Mouse (Mus musculus): ENCODE results near the gene Vezt.

Gene Vezt

DNA sequence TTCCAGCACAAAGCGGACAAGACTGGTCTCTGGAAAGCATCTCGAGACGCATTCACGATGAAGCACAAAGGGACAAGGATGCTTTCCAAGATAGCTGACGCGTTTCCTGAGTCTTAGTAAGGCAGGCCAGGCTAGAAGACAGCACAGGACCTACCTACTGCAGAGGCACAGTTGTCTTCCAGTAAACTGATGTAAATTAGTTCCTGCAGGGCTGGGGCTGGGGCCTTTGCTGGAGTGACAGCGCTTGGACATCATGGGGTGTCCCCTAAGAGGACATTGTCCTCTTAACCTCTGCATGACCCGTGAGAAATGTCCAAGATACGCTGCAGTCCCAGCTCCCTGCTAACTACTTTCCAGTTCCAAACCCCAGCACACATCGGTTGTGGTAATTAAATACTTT, 66.3 kb downstream of the Vezt start:
- DNase-seq (ENCODE audit: extremely low read depth, insufficient read length, low spot score) = no peak

DNA sequence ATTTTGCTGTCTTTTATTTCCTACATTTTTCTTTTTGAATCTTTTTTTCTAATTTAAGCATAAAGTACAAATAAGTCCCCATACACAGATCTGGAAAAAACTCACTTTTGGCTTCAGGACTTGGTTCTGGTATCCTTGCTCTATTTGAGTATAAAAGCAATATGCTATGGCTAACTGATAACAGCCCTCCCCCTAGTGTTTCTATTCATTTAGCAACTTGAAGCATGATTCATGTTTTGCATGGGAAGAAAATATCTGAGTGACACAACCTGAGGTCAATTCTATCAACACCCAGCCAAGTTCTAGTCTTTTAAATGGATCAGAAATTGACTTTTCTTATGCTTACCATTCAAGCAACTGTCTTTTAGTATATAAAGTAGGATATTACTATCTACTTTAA, 68.1 kb downstream of the Vezt start:
- DNase-seq (ENCODE audit: extremely low read depth, insufficient read length, low spot score) = no peak

DNA sequence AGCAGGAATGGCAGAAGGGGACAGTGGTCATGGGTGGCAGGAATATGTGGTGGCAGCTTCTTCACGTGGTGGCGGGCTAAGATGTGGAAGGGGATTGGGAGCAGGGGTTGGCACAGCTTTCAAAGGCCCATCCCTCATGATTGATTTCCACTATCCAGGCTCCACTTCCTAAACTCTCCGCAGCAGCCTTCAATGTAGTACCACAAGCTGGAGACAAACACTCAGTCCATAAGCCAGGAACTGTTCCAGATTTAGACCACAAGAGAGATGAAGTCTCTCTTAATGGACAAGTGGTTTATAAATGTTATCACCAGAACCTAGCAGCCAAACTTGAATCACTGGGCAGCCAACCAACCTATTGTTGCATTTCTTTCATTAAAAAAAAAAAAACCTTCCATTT, 81.6 kb downstream of the Vezt start:
- DNase-seq (ENCODE audit: extremely low read depth, insufficient read length, low spot score) = no peak

DNA sequence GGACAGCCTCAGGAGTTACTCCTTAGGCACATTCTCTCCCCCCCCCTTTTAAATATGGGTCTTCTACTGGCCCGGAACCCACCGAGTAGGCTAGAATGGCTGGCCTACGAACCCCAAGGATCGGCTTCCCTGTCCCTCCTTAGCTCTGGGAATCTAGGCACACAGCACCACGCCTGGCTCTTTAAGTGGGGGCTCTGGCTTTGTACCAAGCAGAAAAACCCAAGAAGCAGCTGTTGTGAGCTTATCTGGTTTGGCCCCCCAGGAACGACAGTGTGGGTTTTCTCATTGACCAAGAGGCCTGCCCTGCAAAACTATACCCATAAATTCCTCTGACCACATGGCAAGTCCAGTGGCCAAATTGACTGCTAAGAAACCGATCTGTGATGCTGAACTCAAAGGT, 82.1 kb downstream of the Vezt start:
- DNase-seq (ENCODE audit: extremely low read depth, insufficient read length, low spot score) = no peak

DNA sequence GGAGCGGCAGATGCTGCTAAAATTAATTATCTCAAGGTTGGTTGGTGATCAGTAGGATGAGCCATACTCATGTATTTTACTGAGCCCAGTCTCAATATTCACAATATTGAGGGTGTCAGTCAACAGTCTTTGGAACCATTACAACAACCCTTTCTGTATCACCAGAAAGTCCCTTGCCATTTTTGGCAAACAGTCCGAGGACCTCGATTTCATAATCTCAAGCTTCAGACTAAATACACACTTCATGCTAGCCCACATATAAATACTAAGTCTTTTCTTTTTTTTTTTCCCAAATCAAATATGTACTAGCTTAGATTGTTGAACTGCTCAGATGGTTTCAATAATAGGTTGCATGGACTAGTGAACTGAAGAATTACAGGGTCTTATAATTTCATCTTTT, 84.6 kb downstream of the Vezt start:
- DNase-seq (ENCODE audit: extremely low read depth, insufficient read length, low spot score) = no peak

DNA sequence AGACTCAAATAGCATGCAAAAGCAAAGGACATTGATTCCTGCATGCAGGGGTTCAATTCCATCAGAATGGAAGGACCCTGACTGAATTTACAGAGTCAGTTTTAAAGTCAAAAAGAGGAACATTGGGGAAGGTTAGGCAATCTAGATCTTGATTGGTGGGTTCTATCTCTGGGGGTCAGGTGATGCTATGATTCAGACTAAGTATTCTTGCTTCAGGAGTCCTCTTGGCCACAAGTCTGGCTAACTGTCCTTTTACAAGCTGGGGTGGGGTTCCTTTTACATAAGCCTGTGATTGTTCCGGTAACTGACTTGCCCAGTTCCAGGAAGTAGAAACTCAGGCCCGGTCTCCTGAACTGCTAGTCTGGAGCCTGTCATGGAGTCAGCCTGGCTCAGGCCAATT, 85.7 kb downstream of the Vezt start:
- no peak for DNase-seq (ENCODE audit: extremely low read depth, insufficient read length, low spot score)

DNA sequence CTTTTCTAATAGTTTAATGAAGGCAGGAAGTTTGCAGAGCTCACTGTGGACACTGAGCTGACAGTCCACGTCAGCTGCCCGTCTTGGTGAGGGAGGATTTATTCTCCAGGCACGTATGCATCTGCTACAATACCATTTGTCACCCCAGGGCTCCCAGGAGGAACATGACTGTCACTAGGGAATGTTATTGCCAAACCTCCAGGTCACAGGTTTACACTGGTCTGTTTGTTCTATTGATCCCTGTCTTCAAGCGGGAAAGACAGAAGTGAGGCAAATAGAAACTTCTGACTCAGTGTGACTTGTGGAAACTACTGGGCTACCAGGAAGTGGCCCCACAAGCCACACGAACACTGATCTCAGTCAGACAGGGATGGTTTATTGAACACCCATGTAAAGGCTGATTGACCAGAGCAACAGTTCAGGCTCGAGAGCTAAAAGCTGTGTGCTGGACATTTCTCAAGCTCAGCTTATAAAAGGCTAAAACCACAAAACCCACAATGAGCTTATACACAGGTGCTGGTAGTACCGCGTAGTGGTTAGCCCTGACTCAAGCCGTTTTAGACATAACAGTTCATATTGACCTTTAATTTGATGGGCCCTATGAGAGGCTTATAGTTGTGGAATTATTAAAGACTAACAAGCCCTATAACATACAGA, 89.6 kb downstream of the Vezt start:
- peak; percentile 62 for DNase-seq (ENCODE audit: extremely low read depth, insufficient read length, low spot score)

DNA sequence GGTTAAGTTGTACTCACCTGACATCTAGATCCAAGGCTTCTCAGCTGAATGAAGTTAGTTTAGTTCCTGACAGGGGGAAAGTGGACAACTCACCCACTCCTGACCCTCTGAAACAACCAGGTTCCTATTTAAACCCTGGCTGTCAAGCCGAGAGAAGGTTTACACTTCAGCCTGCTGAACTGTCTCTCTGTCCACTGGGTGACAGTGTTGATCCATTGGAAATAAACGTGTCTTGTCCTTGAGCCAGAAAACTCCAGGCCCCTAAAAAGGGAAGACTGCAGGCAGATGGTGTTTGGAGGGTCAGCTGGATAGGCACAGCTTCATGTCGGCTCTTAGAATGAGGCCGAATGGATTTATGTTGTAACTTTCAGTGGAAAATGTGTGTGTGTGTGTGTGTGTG, 90.3 kb downstream of the Vezt start:
- peak; percentile 20 for DNase-seq (ENCODE audit: extremely low read depth, insufficient read length, low spot score)

DNA sequence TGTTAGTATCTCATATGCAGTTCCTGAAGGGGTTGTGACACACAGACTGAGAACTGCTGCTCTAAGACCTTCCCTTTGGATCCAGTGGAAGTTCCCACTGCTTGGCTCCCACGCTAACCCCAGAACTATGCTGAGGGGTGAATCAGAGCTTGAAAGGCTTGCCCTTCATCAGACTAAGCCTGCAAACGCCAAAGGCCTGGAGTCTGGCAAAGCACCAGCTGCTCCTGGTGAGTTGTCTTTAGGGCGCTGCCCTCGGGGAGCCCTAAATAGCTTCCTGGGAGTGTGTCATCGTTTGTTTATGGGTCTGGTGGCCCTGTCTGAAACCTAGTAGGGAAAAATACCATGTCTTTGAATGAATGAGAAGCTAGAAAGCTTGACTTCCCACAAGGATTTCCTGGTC, 91.4 kb downstream of the Vezt start:
- DNase-seq (ENCODE audit: extremely low read depth, insufficient read length, low spot score) = peak; percentile 80

DNA sequence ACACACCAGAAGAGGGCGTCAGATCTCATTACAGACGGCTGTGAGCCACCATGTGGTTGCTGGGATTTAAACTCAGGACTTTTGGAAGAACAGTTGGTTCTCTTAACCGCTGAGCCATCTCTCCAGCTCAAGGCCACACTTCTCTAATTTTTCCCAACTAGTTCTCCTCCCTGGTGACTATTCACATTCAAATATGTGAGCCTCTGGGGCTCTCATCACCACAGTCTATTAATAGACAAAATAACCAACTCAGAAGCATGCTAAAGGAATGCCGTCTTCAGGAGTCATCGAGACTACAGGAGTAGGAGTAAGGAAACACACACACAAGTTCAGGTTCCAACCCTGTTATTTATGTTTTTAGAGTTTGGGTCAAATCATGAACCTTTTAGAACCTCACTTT, 95.3 kb downstream of the Vezt start:
- peak; percentile 61 for DNase-seq (ENCODE audit: extremely low read depth, insufficient read length, low spot score)

DNA sequence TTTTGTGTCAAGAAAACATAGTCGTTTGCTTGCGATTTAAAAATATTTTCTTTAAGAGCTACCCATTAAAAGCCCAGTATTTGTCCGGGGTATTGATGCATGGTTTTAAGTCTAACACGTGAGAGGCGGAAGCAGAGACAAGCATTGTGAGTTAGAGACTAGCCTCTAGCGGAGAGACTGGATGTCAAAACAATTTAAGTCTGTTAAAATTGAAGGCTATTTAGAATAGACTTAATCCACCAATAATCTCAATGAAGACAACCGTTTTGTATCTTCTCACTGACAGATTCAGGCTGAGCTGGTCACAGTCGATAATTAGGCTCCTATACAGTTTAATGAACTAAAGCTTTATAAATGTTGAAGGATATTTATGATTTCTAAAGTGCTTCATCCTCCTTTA, 95.9 kb downstream of the Vezt start:
- DNase-seq (ENCODE audit: extremely low read depth, insufficient read length, low spot score) = no peak

DNA sequence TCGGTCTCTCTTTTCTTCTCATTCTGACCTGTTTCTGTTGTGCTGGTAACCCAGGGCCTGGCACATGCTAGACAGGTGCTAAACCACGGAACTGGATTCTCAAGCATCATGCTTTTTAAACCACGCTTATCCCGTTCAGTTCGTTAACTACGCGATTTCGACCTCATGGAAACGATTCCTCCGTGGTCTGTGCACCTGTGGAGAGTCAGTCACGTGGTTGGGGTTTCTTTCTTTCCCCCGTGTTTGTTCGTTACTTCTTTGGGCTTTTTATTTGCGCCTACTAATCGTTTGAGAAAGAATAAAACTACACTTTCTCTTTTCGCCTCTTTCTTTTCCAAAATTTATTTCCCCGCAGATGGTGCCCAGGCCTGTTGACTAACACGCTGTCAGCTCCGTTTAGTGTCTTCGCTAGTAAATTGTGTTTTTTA, 96.8 kb downstream of the Vezt start:
- DNase-seq (ENCODE audit: extremely low read depth, insufficient read length, low spot score) = no peak

DNA sequence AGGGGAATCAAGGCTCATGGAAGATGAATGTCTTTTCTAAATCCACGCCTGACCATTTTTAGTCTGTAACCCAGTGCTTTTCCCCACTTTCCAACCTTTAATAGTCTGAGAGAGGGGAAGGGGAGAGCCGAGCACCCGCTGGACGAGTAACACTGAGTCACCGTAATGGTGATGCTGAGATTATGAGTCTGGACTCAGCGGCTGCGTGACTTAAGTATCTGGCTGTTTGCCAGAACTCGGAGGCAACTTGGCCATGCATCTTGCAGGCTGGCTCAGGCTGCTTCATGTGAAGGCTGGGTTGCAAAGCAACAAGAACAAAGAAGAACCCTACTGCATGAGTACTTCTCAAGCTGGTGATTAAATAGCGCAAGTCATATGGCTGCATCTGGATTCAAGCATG, 101.6 kb downstream of the Vezt start:
- peak; percentile 64 for DNase-seq (ENCODE audit: extremely low read depth, insufficient read length, low spot score)

DNA sequence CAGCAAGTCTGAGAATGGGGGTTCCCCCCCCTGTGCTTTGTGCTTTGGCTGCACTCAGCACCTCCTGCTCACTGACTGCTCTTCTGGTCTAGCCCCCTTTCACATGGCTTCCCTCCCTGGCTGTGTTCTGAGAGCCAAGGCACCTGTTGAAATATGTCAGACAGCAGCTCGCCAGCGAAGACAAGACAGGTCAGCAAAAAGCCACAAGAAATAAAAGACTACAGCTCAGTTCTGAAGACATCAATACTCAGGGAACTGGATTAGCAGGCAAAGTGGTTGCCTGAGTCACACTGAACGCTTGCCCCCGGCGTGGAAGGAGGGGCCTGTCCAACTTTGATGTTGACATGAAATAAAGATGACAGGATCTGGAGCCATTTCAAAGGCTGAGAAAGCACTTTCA, 102.8 kb downstream of the Vezt start:
- peak; percentile 25 for DNase-seq (ENCODE audit: extremely low read depth, insufficient read length, low spot score)

DNA sequence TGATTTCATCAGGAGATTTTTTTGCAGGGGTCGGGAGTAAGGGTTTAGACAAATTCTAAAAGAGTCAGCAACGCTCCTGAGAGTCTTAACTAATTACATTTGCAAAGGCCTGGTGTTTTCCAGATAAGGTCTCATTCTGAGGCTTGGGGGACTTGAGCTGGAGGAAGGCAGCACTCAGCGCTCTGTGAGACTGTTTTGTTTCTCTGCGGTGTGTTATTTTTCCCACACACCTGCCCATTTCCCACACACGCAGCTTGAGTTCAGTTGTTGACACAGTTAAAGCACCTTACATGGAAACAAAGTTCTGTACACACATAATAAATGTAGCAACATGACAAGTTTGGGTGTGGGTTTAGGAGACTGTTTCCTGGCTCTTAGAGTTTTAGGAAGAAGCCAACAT, 103.6 kb downstream of the Vezt start:
- DNase-seq (ENCODE audit: extremely low read depth, insufficient read length, low spot score) = no peak

DNA sequence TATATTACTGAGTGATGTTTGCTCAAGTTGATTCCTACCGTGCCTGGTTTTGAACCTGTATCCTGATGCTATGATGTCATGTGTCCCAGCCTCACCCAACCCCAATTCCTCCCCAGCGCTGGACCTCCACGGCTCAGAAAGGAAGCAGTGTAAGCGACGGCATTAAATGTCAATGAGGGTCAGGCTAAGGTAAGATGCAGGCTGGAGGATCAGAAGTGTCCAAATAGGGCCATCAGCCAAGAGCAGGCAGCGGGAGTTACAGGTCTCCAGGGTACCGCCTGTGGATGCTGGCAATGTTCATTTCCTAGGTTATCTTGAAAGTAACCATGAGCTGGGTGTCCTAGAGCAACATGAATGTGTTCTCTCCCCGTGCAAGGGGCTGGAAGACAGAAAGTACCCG, 104.2 kb downstream of the Vezt start:
- DNase-seq (ENCODE audit: extremely low read depth, insufficient read length, low spot score) = no peak

DNA sequence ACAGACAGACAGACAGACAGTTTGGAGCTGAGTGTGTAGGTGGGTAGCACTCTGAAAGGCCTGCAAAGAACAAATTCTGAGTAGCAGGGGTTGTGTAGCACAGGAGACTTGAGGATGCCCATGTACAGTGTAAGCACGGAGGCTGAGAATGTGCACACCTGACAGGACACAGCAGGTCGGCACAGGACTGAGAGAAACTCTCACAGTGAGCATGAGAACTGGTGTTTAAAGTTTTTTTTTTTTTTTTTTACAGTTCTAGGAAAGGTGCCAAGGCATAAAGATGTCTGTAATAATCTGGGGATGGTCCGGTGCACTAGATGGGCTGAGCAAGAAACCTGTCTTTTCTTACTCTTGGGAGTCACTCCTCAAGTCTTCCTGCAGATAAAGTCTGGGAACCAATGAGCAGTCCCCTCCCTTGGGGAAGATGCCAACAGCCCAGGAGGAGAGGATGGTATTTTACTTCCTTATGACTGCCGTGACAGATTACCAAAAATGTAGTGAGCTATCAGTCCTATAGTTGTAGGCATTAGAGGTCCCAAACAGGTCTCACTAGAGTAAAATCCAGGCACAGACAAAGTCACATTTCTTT, 105.3 kb downstream of the Vezt start:
- no peak for DNase-seq (ENCODE audit: extremely low read depth, insufficient read length, low spot score)

DNA sequence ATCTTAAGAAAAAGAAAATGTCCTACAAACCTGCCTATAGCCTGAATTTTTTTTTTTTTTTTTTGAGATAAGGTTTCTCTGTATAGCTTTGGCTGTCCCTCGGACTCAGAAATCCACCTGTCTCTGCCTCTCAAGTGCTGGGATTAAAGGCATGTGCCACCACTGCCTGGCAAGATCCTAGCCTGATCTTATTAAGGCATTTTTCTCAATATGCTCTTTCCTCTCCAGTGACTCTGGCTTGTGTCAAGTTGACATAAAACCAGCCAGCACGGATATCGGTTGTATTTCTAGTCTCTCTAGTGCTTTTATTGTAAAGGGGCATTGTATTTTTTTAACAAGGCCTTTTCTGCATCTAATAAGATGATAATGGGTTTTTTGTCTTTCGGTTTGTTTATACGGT, 111.0 kb downstream of the Vezt start:
- no peak for DNase-seq (ENCODE audit: extremely low read depth, insufficient read length, low spot score)

DNA sequence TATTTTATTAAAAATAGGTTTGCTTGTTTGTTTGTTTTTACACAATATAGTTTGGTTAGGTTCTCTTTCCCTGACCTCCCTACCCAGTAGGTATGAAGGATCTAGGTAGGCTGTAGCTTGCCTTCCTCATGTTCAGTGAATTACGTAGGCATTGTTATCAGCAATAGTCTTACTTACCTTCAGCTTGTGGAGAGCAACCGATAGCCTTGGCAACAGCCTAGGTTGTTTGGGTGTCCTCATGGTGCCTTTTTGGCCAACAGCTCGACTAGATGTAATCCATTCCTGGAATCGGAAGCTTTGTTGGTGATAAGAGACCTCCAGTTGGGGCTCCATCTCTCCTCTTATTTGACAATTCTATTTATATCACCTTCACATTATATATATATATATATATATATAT, 114.5 kb downstream of the Vezt start:
- DNase-seq (ENCODE audit: extremely low read depth, insufficient read length, low spot score) = no peak

DNA sequence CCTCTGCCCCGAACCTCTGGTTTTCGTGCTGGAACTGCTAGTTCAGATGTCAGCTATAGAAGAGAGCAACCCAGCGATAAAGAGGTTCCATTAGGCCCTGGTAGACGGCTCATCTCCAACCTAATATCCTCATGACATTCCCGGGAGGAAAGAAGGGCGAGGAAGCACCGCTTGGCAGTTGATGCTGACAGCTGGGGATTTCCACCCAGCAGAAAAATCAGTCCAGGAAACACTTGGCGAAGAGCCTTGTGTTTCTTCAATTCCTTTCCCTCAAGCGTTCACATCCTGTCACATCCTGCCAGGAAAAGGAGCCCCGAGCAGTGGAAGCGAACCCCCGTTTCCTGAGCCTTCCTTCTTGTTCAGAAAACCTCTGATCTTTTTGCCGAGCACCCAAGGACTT, 116.4 kb downstream of the Vezt start:
- no peak for DNase-seq (ENCODE audit: extremely low read depth, insufficient read length, low spot score)

DNA sequence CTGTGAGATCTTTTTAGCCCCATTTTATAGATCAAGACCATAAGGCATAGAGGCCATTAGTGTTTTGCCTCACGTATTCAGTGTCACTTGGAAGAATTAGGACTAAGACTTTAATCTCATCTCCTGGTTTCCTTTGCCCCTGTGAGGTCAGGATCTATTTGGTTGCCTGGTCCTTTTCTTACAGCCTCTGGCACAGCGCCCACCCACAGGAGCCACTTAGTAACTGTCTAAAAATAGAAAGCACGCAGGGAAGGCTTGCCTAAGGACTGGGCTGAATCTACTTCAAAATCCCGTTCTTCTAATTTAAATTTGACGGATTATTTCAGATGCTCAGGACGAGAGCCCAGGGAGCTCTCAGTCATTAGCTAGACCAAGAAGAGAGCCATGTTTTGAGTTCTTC, 116.9 kb downstream of the Vezt start:
- peak; percentile 58 for DNase-seq (ENCODE audit: extremely low read depth, insufficient read length, low spot score)

DNA sequence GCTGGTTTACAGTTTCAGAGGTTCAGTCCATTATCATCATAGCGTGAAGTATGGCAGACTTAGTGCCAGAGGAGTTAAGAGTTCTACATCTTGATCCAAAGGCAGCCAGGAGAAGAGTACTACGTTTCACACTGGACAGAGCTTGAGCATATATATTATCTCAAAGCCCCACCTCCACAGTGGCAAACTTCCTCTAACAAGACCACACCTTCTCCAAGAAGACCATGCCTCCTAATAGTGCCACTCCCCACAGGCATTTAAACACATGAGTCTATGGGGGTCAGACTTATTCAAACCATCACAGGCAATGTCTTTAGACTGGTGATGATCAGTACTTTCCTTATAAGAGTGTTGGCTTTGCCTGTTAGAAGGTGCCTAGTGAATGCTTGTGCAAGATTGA, 117.5 kb downstream of the Vezt start:
- no peak for DNase-seq (ENCODE audit: extremely low read depth, insufficient read length, low spot score)

DNA sequence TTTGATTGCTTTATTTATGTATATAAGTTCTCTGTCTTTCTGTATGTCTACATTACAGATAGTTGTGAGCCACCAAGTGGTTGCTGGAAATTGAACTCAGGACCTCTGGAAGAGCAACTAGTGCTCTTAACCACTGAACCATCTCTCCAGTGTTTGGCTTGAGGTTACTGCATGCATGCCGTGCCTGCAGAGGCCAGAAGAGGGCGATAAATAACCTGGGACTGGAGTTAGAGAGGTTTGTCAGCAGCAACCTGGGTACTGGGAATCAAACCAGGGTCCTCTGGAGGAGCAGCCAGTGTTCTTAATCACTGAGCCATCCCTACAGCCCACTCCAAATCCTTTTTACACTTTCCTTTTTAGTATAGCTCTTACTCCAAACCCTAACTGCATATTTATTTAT, 118.8 kb downstream of the Vezt start:
- no peak for DNase-seq (ENCODE audit: extremely low read depth, insufficient read length, low spot score)
